Mouse (Mus musculus) neural tube, embryonic 14.5 days (tissue): ENCODE results near the gene 1700006A11Rik. TPM values are rescaled to one million over a fixed set of nuclear protein-coding genes. Genes with fewer than 3 reads are reported as not detected.
A peak's percentile ranks its signal among the peaks of the same experiment; 100 is the strongest.
"Not testable (repeated sequence)": the region's sequence is repeated elsewhere in the genome, so short reads cannot be mapped to it uniquely, and the experiment has no call there.

ENCODE experiments used
- ATAC-seq: fragments of 200-750 bp; cut with Nextera tagmentation; 2 replicates; pipeline ENCODE4 v1.8.0; 2017; ENCODE audit warnings: low read depth, mild to moderate bottlenecking, moderate TSS enrichment, moderate library complexity
- H3K27ac ChIP-seq: fragments of 300-500 bp; sonication (generic); 2 replicates; pipeline ENCODE4 v1.5.1; 2014; ENCODE audit warnings: low read depth, mild to moderate bottlenecking, control low read depth, low read length, moderate library complexity, mixed read lengths
- H3K27me3 ChIP-seq: fragments of 300-500 bp; sonication (generic); 2 replicates; pipeline ENCODE4 v1.6.1; 2014; ENCODE audit warnings: low read length; ENCODE audit not compliant: control insufficient read depth, insufficient read depth
- H3K36me3 ChIP-seq: fragments of 300-500 bp; sonication (generic); 2 replicates; pipeline ENCODE4 v1.6.1; 2014; ENCODE audit warnings: low read length, mixed read lengths; ENCODE audit not compliant: control insufficient read depth, insufficient read depth
- H3K4me1 ChIP-seq: fragments of 300-500 bp; sonication (generic); 2 replicates; pipeline ENCODE4 v1.6.1; 2014; ENCODE audit warnings: low read length; ENCODE audit not compliant: control insufficient read depth, insufficient read depth
- H3K4me2 ChIP-seq: fragments of 300-500 bp; sonication (generic); 2 replicates; pipeline ENCODE4 v1.6.1; 2014; ENCODE audit warnings: mild to moderate bottlenecking, low read depth, low read length, control low read depth
- H3K4me3 ChIP-seq: fragments of 300-500 bp; sonication (generic); 2 replicates; pipeline ENCODE4 v1.5.1; 2014; ENCODE audit warnings: low read depth, low read length, control low read depth, mixed read lengths
- H3K9ac ChIP-seq: fragments of 300-500 bp; sonication (generic); replicated peaks from 2 replicates; pipeline ENCODE4 v1.6.1; 2014; ENCODE audit warnings: low read depth, mild to moderate bottlenecking, control low read depth, low read length, mixed read lengths
- H3K9me3 ChIP-seq: fragments of 300-500 bp; sonication (generic); 2 replicates; pipeline ENCODE4 v1.6.1; 2016; ENCODE audit warnings: low read length; ENCODE audit not compliant: control insufficient read depth
- WGBS: fragments of 180-500 bp; shearing (Covaris S2); extraction: QIAGEN DNeasy Blood & Tissue Kit; methylation state at CpG from one replicate; pipeline ENCODE4 v1.1.7; 2014; 5-methylcytosine and 5-hydroxymethylcytosine counted together
- polyA plus RNA-seq: library from polyadenylated mRNA; unstranded; fragments of >200 nt; fragmentation: Nextera tagmentation; extraction: Ambion mirVana; gene quantifications from 2 replicates; pipeline ENCODE4 v1.2.1, GENCODE M21; 2014

The 1700006A11Rik gene
- polyA plus RNA-seq = not detected in 2 replicates

DNA sequence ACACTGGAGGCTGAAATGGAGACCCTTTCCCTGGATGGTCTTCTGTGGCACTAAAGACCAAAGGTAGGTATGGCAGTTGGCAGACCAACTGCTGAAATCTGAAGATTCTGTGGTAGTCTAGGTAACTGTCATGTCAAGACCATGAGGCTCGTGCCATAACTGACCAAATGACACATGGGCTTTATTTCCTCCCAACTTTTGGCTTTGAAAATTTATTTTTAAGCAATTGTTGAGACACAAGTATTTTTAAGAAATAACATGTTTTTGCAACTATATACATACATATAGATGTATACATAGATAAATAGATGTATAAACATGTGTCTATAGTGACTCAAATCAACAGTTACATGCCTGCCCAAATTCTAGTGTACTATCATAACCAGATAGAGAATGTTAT is at the start of gene 1700006A11Rik:
1700006A11Rik (minus strand) TSS at position 101 of the 400 bp plus-strand sequence.
- H3K27ac ChIP-seq = no peak within 1 kb of the TSS
- no peak within 1 kb of the TSS for H3K4me3 ChIP-seq
- 87% methylated on average over 1 of the region's 1 CpGs for WGBS
- no peak within 1 kb of the TSS for H3K4me2 ChIP-seq
- no peak for ATAC-seq
- no peaks in the 10 kb centered on the region for H3K27me3 ChIP-seq
- H3K4me1 ChIP-seq = no peaks in the 10 kb centered on the region
- H3K9ac ChIP-seq = no peak within 1 kb of the TSS
- H3K36me3 ChIP-seq = no peaks in the 10 kb centered on the region
- H3K9me3 ChIP-seq = no peaks in the 10 kb centered on the region

GRCm38 (mm10) chr3:124474291-124474690 is 48.5 kb upstream of the 1700006A11Rik start:
- not testable (repeated sequence) for H3K4me2 ChIP-seq, H3K36me3 ChIP-seq, H3K27me3 ChIP-seq, H3K4me3 ChIP-seq, H3K4me1 ChIP-seq, ATAC-seq, H3K9me3 ChIP-seq, H3K27ac ChIP-seq, H3K9ac ChIP-seq
- 93% methylated on average over 5 of the region's 5 CpGs for WGBS

- Histone ChIP-seq H3K9ac (no peak overlapping the region), H3K4me2 (no peak overlapping the region), H3K36me3 (no peaks in the 10 kb centered on the region), H3K9me3 (no peaks in the 10 kb centered on the region), H3K4me3 (no peak overlapping the region), H3K27ac (no peak overlapping the region), H3K4me1 (no peaks in the 10 kb centered on the region), H3K27me3 (no peaks in the 10 kb centered on the region)
- 65% methylated on average over 6 of the region's 6 CpGs for WGBS
- ATAC-seq = peak; percentile 89
These were observed 40.4 kb upstream of the 1700006A11Rik start for GRCm38 (mm10) chr3:124466102-124466730.

GRCm38 (mm10) chr3:124392201-124392600 is 33.6 kb downstream of the 1700006A11Rik start:
- Histone ChIP-seq H3K4me1 (no peaks in the 10 kb centered on the region), H3K9ac (no peak overlapping the region), H3K27me3 (no peaks in the 10 kb centered on the region), H3K9me3 (no peaks in the 10 kb centered on the region), H3K36me3 (no peaks in the 10 kb centered on the region), H3K27ac (no peak overlapping the region), H3K4me2 (no peak overlapping the region), H3K4me3 (no peak overlapping the region)
- no peak for ATAC-seq
- 65% methylated on average over 5 of the region's 5 CpGs for WGBS

DNA sequence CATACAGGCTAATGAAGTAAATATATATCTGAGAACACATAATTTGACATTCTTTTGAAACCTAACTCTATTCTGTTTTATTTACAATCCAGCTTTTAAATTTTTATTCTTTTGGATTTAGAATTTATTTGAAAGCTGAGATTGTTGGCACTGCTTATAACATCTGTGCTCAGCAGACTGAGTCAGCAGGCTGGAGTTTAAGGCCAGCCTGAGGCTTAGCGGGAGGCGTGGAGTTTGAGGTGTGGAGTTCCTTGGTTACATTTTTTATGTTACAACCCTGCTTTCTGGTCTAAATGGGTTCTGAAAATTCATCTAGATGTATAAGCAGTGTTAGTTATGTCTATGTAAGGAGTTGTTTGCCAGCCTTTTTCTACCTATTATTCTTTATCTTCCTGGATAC is 35.7 kb downstream of the 1700006A11Rik start:
- no peak overlapping the region for H3K9ac ChIP-seq
- 85% methylated on average over 2 of the region's 2 CpGs for WGBS
- no peak for ATAC-seq
- no peaks in the 10 kb centered on the region for H3K9me3 ChIP-seq
- no peak overlapping the region for H3K4me2 ChIP-seq
- H3K4me1 ChIP-seq = no peaks in the 10 kb centered on the region
- H3K27ac ChIP-seq = no peak overlapping the region
- H3K27me3 ChIP-seq = no peaks in the 10 kb centered on the region
- H3K4me3 ChIP-seq = no peak overlapping the region
- H3K36me3 ChIP-seq = no peaks in the 10 kb centered on the region

DNA sequence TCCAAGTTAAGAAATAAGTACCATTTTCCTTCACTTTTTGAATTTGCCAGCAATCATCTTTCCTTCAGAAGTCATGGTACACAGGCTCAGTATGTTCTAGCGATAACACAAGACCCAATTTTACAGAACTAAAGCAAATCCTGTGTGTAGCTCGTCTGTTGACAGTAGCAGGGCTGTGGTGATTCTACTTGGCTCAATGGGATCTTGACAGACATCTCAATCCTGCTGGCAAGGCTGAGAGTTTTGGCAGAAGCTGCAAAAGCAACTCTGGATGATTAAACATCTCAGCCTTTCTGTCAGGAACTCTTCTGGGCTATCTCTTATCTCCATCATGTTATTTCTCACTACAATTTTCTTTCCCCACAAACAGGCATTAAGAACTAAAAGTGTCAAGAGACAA is 36.2 kb downstream of the 1700006A11Rik start:
- ATAC-seq = no peak

DNA sequence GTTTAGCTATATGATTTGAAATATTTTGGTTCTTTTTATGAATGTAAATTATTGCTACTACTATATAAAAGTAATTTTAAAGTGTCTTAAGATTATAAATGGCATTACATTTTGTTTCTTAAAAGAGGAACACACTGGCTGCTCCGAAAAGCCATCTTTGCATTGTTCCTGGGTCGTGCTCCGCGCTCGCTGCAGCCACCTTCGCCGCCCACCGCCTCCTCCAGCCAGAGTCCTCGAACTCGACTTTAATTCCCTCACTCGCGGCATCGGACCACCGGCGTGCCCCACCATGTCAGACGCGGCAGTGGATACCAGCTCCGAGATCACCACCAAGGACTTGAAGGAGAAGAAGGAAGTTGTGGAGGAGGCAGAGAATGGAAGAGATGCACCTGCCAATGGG is 40.5 kb downstream of the 1700006A11Rik start:
- not testable (repeated sequence) for H3K27me3 ChIP-seq, H3K9ac ChIP-seq, H3K4me2 ChIP-seq, H3K4me1 ChIP-seq, ATAC-seq, H3K9me3 ChIP-seq, H3K27ac ChIP-seq, H3K4me3 ChIP-seq, H3K36me3 ChIP-seq
- 88% methylated on average over 18 of the region's 18 CpGs for WGBS

More for the DNA sequence above, 36.2 kb downstream of the 1700006A11Rik start:
- H3K4me3 ChIP-seq = no peak overlapping the region
- no peaks in the 10 kb centered on the region for H3K27me3 ChIP-seq
- no peaks in the 10 kb centered on the region for H3K36me3 ChIP-seq
- H3K4me1 ChIP-seq = no peaks in the 10 kb centered on the region
- 81% methylated on average over 2 of the region's 2 CpGs for WGBS
- H3K27ac ChIP-seq = no peak overlapping the region
- no peak overlapping the region for H3K9ac ChIP-seq
- no peak overlapping the region for H3K4me2 ChIP-seq
- no peaks in the 10 kb centered on the region for H3K9me3 ChIP-seq

DNA sequence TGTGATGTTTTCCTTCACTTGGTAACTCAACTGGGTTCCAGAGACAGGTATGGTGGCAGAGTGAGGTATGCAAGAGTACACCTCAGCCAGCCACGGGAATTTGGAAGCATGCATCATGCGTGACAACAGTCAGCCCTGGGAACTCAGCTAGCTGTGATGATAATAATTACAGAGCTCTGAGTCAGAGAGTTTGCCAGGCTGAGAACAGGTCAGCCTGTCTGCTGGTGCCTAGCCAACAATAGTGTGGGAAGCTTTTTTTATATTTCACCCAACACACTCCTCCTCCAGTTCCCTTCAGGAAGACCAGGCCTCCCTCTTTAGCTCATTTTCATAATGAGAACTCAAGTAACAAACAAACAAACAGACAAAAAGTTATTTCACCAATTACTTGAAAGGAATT is 53.8 kb downstream of the 1700006A11Rik start:
- no peak overlapping the region for H3K4me2 ChIP-seq
- no peaks in the 10 kb centered on the region for H3K27me3 ChIP-seq
- no peak overlapping the region for H3K27ac ChIP-seq
- no peaks in the 10 kb centered on the region for H3K4me1 ChIP-seq
- no peaks in the 10 kb centered on the region for H3K36me3 ChIP-seq
- no peak overlapping the region for H3K9ac ChIP-seq
- no peak for ATAC-seq
- 93% methylated on average over 2 of the region's 2 CpGs for WGBS
- H3K9me3 ChIP-seq = no peaks in the 10 kb centered on the region
- no peak overlapping the region for H3K4me3 ChIP-seq

- H3K27ac ChIP-seq = no peak overlapping the region
- no peaks in the 10 kb centered on the region for H3K9me3 ChIP-seq
- ATAC-seq = no peak
- no peaks in the 10 kb centered on the region for H3K36me3 ChIP-seq
- WGBS = 90% methylated on average over 3 of the region's 3 CpGs
- no peaks in the 10 kb centered on the region for H3K4me1 ChIP-seq
- H3K9ac ChIP-seq = no peak overlapping the region
- no peaks in the 10 kb centered on the region for H3K27me3 ChIP-seq
- no peak overlapping the region for H3K4me3 ChIP-seq
- no peak overlapping the region for H3K4me2 ChIP-seq
These were observed 68.3 kb downstream of the 1700006A11Rik start for GRCm38 (mm10) chr3:124357533-124357932.
